Mouse (Mus musculus): ENCODE data around the gene Slc25a21. TPM values are rescaled to one million over a fixed set of nuclear protein-coding genes. Genes with fewer than 3 reads are reported as not detected.

Gene Slc25a21
- polyA plus RNA-seq, 1 experiment from 2014 or later, result 0.66 TPM

DNA sequence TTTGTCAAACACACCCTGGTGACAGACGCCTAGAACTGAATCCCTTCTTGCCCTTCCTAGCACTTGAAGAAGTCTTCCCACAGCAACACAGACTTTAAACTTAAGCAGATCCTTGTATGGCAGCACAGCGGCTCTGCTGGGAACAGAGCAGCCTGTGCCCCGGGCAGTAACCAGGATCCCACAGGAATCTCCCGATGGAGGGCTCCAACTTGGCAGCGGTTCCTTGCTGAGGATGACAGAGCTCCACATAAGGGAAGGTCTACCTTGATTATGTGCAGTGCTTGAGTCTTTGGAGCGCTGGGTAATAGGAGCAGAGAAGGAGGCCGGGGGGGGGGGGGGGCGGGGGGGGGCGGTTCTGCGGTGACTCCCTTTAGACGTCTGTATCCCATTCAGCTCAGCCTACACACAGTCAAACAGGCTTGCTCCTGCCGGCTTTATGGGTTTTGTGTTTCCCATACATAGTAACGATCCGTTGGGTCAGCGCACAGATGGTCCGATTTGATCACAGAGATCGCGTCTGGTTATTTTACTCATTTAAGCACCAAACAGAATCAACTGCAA lies 215.1 kb downstream of the Slc25a21 start:
- no peak overlapping the region for H3K9ac ChIP-seq
- peaks cover 17% of the 10 kb centered on the region; the same call in 1 of the 2 replicates for H3K27me3 ChIP-seq
- no peaks in the 10 kb centered on the region for H3K9me3 ChIP-seq
- no peak overlapping the region for H3K4me3 ChIP-seq (replicated peaks)
- no peak for ATAC-seq (ENCODE audit: low FRiP score)
- H3K36me3 ChIP-seq (replicated peaks), result no peaks in the 10 kb centered on the region
- no peak overlapping the region for H3K4me2 ChIP-seq
- H3K4me1 ChIP-seq, result no peaks in the 10 kb centered on the region
- H3K27ac ChIP-seq, result no peak overlapping the region
- WGBS, result 77% methylated on average over 14 of the region's 18 CpGs

GRCm38 (mm10) chr12:56975256-56975655 lies 222.0 kb downstream of the Slc25a21 start:
- Histone ChIP-seq H3K27me3 (no peaks in the 10 kb centered on the region), H3K9me3 (no peaks in the 10 kb centered on the region), H3K4me2 (no peak overlapping the region), H3K4me3 (replicated peaks) (no peak overlapping the region), H3K4me1 (no peaks in the 10 kb centered on the region), H3K9ac (no peak overlapping the region), H3K27ac (no peak overlapping the region), H3K36me3 (replicated peaks) (no peaks in the 10 kb centered on the region)
- no peak for ATAC-seq (ENCODE audit: low FRiP score)
- 94% methylated on average over 6 of the region's 6 CpGs for WGBS

DNA sequence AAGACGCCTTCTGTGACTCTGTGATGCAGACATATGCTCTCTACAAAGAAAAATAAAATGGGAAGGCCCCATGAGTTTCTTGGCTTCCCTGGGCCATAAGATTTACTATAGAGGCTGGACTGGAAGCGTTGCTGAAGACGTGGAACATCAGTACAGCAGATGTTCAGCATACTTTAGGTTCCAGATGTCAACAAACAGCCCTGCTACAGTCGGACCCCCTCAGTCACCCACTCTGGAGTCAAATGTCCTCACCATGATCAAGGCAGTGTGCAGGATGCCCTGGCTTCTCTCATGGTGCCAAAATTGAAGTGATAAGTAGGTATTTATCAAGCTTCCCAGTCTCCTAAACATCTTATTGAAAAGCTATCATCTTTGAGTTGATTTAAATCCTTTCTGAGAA lies 234.0 kb downstream of the Slc25a21 start:
- no peak overlapping the region for H3K27ac ChIP-seq
- no peaks in the 10 kb centered on the region for H3K36me3 ChIP-seq (replicated peaks)
- no peak for ATAC-seq (ENCODE audit: low FRiP score)
- H3K27me3 ChIP-seq, result no peaks in the 10 kb centered on the region
- H3K4me2 ChIP-seq, result no peak overlapping the region
- no peak overlapping the region for H3K4me3 ChIP-seq (replicated peaks)
- H3K9ac ChIP-seq, result no peak overlapping the region
- 0 out of 2 replicates have a peak, but pooled peaks cover 4% of the 10 kb centered on the region for H3K9me3 ChIP-seq
- 76% methylated on average over 4 of the region's 4 CpGs for WGBS
- no peaks in the 10 kb centered on the region for H3K4me1 ChIP-seq

DNA sequence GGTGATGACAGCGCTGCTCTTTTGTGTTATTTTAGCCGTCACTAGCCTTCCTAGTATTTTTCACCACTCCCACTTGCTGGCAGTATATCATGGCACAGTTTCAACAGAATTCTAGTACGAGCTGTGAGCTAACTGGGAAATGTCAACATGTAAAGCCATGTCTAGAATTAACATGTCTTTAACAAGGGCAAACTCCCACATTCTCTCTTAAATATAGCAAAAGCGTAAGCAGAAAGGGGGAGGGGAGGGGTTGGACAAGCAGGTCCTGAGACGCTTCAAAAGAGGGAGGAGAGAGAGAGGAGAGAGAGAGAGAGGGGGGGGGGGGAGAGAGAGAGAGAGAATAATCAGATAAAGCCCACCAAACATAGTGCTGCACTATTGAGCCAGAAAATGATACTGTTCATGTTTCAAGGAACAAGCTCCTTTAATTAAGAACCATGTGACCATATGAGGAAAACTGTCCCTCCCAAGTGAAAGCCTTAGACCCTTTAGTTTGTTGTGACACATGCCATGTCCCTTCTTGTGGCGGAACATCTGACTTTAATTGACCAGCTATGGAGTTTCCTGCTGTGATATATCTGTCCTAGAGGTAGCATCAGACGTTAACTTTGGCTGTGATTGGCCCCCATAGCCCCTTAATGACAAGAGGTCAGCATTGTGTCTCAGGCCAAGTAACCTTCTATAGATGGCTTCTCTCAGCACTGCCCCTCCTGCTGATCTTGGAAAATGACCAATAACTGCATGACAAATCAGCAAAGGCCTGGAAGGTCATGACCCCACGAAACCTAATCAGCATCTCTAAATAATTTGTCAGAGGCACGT lies 237.8 kb downstream of the Slc25a21 start:
- ATAC-seq (ENCODE audit: low FRiP score), result no peak
- Histone ChIP-seq H3K9ac (no peak overlapping the region), H3K4me3 (replicated peaks) (no peak overlapping the region), H3K9me3 (no peaks in the 10 kb centered on the region), H3K4me2 (no peak overlapping the region), H3K4me1 (no peaks in the 10 kb centered on the region), H3K27me3 (no peaks in the 10 kb centered on the region), H3K27ac (no peak overlapping the region), H3K36me3 (replicated peaks) (no peaks in the 10 kb centered on the region)
- WGBS, result 20% methylated on average over 9 of the region's 9 CpGs

DNA sequence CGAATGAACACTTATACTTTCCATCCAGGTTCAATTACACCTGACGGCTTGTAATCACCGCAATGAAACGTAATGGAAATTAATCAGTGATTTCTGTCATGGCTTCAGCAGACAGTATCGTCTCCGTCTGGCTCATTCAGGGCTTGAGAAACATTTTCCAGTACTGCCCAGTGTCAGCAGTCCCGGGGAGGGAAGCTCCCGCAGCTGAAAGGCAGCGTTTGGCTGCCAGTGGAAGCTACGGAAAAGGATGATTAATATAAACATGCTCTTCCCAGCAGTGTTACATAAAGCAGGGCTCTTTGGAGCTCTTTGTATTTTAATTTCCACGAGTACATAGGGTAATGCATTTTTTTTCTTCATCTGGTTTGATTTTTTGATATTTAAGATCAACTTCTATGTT lies 239.0 kb downstream of the Slc25a21 start:
- H3K27ac ChIP-seq, result no peak overlapping the region
- H3K36me3 ChIP-seq (replicated peaks), result no peaks in the 10 kb centered on the region
- no peak overlapping the region for H3K4me3 ChIP-seq (replicated peaks)
- 73% methylated on average over 11 of the region's 11 CpGs for WGBS
- no peak overlapping the region for H3K9ac ChIP-seq
- H3K9me3 ChIP-seq, result no peaks in the 10 kb centered on the region
- no peaks in the 10 kb centered on the region for H3K27me3 ChIP-seq
- H3K4me2 ChIP-seq, result no peak overlapping the region
- H3K4me1 ChIP-seq, result no peaks in the 10 kb centered on the region
- ATAC-seq (ENCODE audit: low FRiP score), result no peak

GRCm38 (mm10) chr12:56951749-56952657 lies 245.3 kb downstream of the Slc25a21 start:
- H3K4me2 ChIP-seq, result no peak overlapping the region
- H3K36me3 ChIP-seq (replicated peaks), result no peaks in the 10 kb centered on the region
- no peaks in the 10 kb centered on the region for H3K4me1 ChIP-seq
- no peak overlapping the region for H3K4me3 ChIP-seq (replicated peaks)
- H3K9me3 ChIP-seq, result no peaks in the 10 kb centered on the region
- H3K27me3 ChIP-seq, result no peaks in the 10 kb centered on the region
- ATAC-seq (ENCODE audit: low FRiP score), result no peak
- no peak overlapping the region for H3K9ac ChIP-seq
- 34% methylated on average over 11 of the region's 11 CpGs for WGBS
- no peak overlapping the region for H3K27ac ChIP-seq

GRCm38 (mm10) chr12:56944265-56944664 lies 253.0 kb downstream of the Slc25a21 start:
- H3K9me3 ChIP-seq, result no peaks in the 10 kb centered on the region
- H3K4me3 ChIP-seq (replicated peaks), result no peak overlapping the region
- H3K4me1 ChIP-seq, result no peaks in the 10 kb centered on the region
- H3K9ac ChIP-seq, result no peak overlapping the region
- no peaks in the 10 kb centered on the region for H3K27me3 ChIP-seq
- no peak overlapping the region for H3K4me2 ChIP-seq
- WGBS, result 82% methylated on average over 1 of the region's 1 CpGs
- H3K36me3 ChIP-seq (replicated peaks), result no peaks in the 10 kb centered on the region
- ATAC-seq (ENCODE audit: low FRiP score), result no peak
- H3K27ac ChIP-seq, result no peak overlapping the region

GRCm38 (mm10) chr12:56940861-56941260 lies 256.4 kb downstream of the Slc25a21 start:
- Histone ChIP-seq H3K9me3 (no peaks in the 10 kb centered on the region), H3K36me3 (replicated peaks) (no peaks in the 10 kb centered on the region), H3K27me3 (no peaks in the 10 kb centered on the region), H3K4me1 (no peaks in the 10 kb centered on the region), H3K4me2 (no peak overlapping the region), H3K27ac (no peak overlapping the region), H3K9ac (no peak overlapping the region), H3K4me3 (replicated peaks) (no peak overlapping the region)
- 63% methylated on average over 3 of the region's 3 CpGs for whole genome bisulfite sequencing
- ATAC-seq (ENCODE audit: low FRiP score), result no peak

DNA sequence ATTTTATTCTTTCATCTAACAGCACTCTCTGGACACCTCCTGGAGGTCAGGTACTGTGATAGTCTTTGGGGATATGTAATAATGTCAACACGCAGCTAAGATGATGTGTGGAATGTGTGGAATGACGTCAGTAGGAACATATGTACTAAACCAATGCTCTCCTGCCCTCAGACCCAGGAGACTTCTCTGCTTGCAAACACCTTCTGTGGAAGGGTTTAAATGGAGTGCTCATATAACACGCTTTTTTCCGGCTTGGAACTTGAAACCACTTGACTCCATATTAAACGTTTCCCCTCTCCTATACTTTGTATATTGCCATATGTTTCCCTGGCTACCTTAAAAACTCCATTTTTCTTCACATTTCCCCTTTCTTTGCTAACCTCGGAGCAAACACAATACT lies 279.1 kb downstream of the Slc25a21 start:
- 89% methylated on average over 6 of the region's 6 CpGs for WGBS
- Histone ChIP-seq H3K4me2 (no peak overlapping the region), H3K27ac (no peak overlapping the region), H3K4me3 (replicated peaks) (no peak overlapping the region), H3K27me3 (no peaks in the 10 kb centered on the region), H3K9ac (no peak overlapping the region), H3K9me3 (no peaks in the 10 kb centered on the region), H3K36me3 (replicated peaks) (no peaks in the 10 kb centered on the region), H3K4me1 (no peaks in the 10 kb centered on the region)
- no peak for ATAC-seq (ENCODE audit: low FRiP score)

- WGBS, result 90% methylated on average over 5 of the region's 5 CpGs
Measured at GRCm38 (mm10) chr12:56906476-56906875, 290.8 kb downstream of the Slc25a21 start.

GRCm38 (mm10) chr12:56905652-56906305 lies 291.5 kb downstream of the Slc25a21 start:
- WGBS, result 41% methylated on average over 9 of the region's 9 CpGs

More at GRCm38 (mm10) chr12:56906476-56906875, 290.8 kb downstream of the Slc25a21 start:
- H3K9me3 ChIP-seq, result no peaks in the 10 kb centered on the region
- no peak overlapping the region for H3K27ac ChIP-seq
- 0 out of 2 replicates have a peak, but pooled peaks cover 3% of the 10 kb centered on the region for H3K4me1 ChIP-seq
- 0 out of 2 replicates have a peak, but pooled peaks cover 3% of the 10 kb centered on the region for H3K27me3 ChIP-seq
- no peak for ATAC-seq (ENCODE audit: low FRiP score)
- no peaks in the 10 kb centered on the region for H3K36me3 ChIP-seq (replicated peaks)
- no peak overlapping the region for H3K4me2 ChIP-seq
- no peak overlapping the region for H3K9ac ChIP-seq
- no peak overlapping the region for H3K4me3 ChIP-seq (replicated peaks)

More at GRCm38 (mm10) chr12:56905652-56906305, 291.5 kb downstream of the Slc25a21 start:
- peak overlapping the region; percentile 8; the same call in 1 of the 2 replicates for H3K4me2 ChIP-seq
- H3K27me3 ChIP-seq, result 0 out of 2 replicates have a peak, but pooled peaks cover 3% of the 10 kb centered on the region
- ATAC-seq (ENCODE audit: low FRiP score), result no peak
- H3K27ac ChIP-seq, result no peak overlapping the region
- no peak overlapping the region for H3K4me3 ChIP-seq (replicated peaks)
- H3K36me3 ChIP-seq (replicated peaks), result no peaks in the 10 kb centered on the region
- H3K9ac ChIP-seq, result no peak overlapping the region
- no peaks in the 10 kb centered on the region for H3K9me3 ChIP-seq
- 0 out of 2 replicates have a peak, but pooled peaks cover 3% of the 10 kb centered on the region for H3K4me1 ChIP-seq
